Mouse (Mus musculus): Measurements from ENCODE around the gene Cacna1c. TPM values are rescaled to one million over a fixed set of nuclear protein-coding genes. Genes with fewer than 3 reads are reported as not detected.

Cacna1c gene
- polyA plus RNA-seq, 1 experiment from 2014 or later = 2.3 TPM

DNA sequence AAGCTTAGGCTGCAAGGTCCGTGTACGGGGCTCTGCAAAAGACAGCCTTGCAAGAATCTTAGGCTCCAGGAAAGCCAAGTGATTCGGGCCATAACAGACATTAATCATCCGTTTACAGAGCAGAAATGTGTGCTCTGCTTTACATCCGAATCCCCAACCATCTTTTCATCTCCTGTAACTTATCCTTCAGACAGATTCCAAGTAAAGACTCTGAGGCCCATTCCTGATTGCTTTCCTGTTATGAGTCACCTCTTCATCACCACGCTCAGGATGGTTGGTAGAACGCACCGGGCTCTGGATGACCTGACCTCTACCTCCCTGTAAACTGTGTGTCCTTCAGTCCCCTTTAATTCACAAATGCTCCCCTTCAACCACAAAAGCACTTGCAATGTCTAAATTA, 175.0 kb downstream of the Cacna1c start:
- Histone ChIP-seq H3K9ac (ENCODE audit: low read depth, low read length) (no peak overlapping the region), H3K27me3 (replicated peaks; ENCODE audit: control insufficient read depth, insufficient read depth, low read length) (no peaks in the 10 kb centered on the region), H3K4me2 (no peak overlapping the region), H3K4me3 (ENCODE audit: low read depth, low read length) (no peak overlapping the region), H3K27ac (ENCODE audit: low read depth, low read length) (no peak overlapping the region), H3K9me3 (ENCODE audit: control insufficient read depth, low read length) (no peaks in the 10 kb centered on the region), H3K4me1 (replicated peaks; ENCODE audit: control insufficient read depth, insufficient read depth, low read length) (no peaks in the 10 kb centered on the region), H3K36me3 (ENCODE audit: control insufficient read depth, insufficient read depth, low read length) (no peaks in the 10 kb centered on the region)
- ATAC-seq (replicated peaks; ENCODE audit: low FRiP score) (no peak), DNase-seq (ENCODE audit: low spot score) (no peak)
- WGBS = 64% methylated on average over 8 of the region's 8 CpGs

GRCm38 (mm10) chr6:119018956-119019355, 177.3 kb downstream of the Cacna1c start:
- Histone ChIP-seq H3K9me3 (ENCODE audit: control insufficient read depth, low read length) (no peaks in the 10 kb centered on the region), H3K9ac (ENCODE audit: low read depth, low read length) (no peak overlapping the region), H3K4me2 (no peak overlapping the region), H3K4me3 (ENCODE audit: low read depth, low read length) (no peak overlapping the region), H3K4me1 (replicated peaks; ENCODE audit: control insufficient read depth, insufficient read depth, low read length) (no peaks in the 10 kb centered on the region; the same call in 1 of the 2 replicates), H3K27ac (ENCODE audit: low read depth, low read length) (no peak overlapping the region), H3K36me3 (ENCODE audit: control insufficient read depth, insufficient read depth, low read length) (no peaks in the 10 kb centered on the region), H3K27me3 (replicated peaks; ENCODE audit: control insufficient read depth, insufficient read depth, low read length) (no peaks in the 10 kb centered on the region)
- 91% methylated on average over 6 of the region's 6 CpGs for WGBS
- DNase-seq (ENCODE audit: low spot score) (no peak), ATAC-seq (replicated peaks; ENCODE audit: low FRiP score) (no peak)

DNA sequence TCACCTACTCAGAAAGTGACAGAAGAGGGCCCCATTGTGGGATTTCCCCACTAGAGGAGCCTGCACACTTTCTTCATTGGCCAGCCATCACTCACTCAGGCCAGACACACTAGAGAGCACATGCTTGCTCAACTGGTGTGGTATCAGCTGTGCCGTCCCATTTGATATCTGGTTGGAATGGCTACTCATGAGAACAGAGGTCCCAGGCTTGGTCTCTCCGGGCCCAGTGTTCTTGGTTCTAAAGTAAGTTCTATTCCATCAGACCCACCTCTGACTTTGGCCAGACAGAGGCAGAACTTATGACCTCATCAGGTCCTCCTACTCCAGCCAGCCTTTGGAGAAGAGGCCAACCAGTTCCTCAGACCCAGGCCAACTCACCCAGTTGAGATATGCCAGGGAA, 178.0 kb downstream of the Cacna1c start:
- no peak overlapping the region for H3K27ac ChIP-seq (ENCODE audit: low read depth, low read length)
- H3K4me1 ChIP-seq (replicated peaks; ENCODE audit: control insufficient read depth, insufficient read depth, low read length) = no peaks in the 10 kb centered on the region; the same call in 1 of the 2 replicates
- no peak for ATAC-seq (replicated peaks; ENCODE audit: low FRiP score)
- WGBS = 77% methylated on average over 2 of the region's 2 CpGs
- DNase-seq (ENCODE audit: low spot score) = no peak
- H3K9me3 ChIP-seq (ENCODE audit: control insufficient read depth, low read length) = no peaks in the 10 kb centered on the region
- H3K4me3 ChIP-seq (ENCODE audit: low read depth, low read length) = no peak overlapping the region
- H3K36me3 ChIP-seq (ENCODE audit: control insufficient read depth, insufficient read depth, low read length) = no peaks in the 10 kb centered on the region
- H3K9ac ChIP-seq (ENCODE audit: low read depth, low read length) = no peak overlapping the region
- no peak overlapping the region for H3K4me2 ChIP-seq
- H3K27me3 ChIP-seq (replicated peaks; ENCODE audit: control insufficient read depth, insufficient read depth, low read length) = no peaks in the 10 kb centered on the region

DNA sequence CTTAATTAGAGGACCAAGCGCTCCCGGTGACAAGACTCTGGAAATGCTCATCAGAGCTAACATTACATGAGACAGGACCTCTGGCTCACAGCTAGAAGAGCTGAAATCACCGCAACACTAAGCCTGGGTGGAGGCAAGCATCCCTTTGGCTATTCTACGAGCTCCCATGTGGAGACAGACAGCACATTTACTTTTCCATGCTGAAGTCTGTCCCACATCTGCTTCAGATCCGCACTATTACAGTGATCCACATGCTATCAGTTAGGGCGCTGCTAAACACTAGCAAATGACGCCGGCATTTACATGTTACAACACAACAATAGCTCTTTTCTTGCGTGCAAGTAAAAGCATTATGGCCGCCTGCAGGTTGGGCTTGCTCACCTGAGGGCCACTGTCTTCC, 178.7 kb downstream of the Cacna1c start:
- no peak overlapping the region for H3K4me2 ChIP-seq
- ATAC-seq (replicated peaks; ENCODE audit: low FRiP score) = no peak
- H3K4me3 ChIP-seq (ENCODE audit: low read depth, low read length) = no peak overlapping the region

DNA sequence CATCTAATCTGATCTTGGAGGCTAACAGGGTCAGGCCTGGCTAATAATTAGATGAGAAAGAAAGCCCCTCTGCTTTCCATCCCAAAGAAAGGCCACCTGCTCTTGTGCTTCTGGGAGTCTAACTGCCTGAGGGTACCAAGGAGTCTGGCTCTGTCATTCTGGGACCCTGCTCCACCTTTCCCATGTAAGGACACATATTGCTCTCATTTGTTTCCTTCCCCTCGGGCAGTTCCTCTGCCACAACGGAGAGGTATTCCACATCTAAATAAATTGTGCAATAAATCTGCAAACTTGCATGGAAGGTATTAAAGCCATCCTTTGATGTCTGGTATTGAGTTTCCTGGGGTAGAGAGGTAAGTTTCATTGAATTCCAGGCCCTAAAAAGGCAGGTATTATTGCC, 180.9 kb downstream of the Cacna1c start:
- H3K36me3 ChIP-seq (ENCODE audit: control insufficient read depth, insufficient read depth, low read length) = no peaks in the 10 kb centered on the region
- no peak overlapping the region for H3K4me2 ChIP-seq
- H3K9ac ChIP-seq (ENCODE audit: low read depth, low read length) = no peak overlapping the region
- DNase-seq (ENCODE audit: low spot score) = no peak
- H3K27me3 ChIP-seq (replicated peaks; ENCODE audit: control insufficient read depth, insufficient read depth, low read length) = no peaks in the 10 kb centered on the region
- H3K4me3 ChIP-seq (ENCODE audit: low read depth, low read length) = no peak overlapping the region
- no peak overlapping the region for H3K27ac ChIP-seq (ENCODE audit: low read depth, low read length)
- ATAC-seq (replicated peaks; ENCODE audit: low FRiP score) = no peak
- no peaks in the 10 kb centered on the region; the same call in 1 of the 2 replicates for H3K4me1 ChIP-seq (replicated peaks; ENCODE audit: control insufficient read depth, insufficient read depth, low read length)
- WGBS = 55% methylated on average over 2 of the region's 2 CpGs
- no peaks in the 10 kb centered on the region for H3K9me3 ChIP-seq (ENCODE audit: control insufficient read depth, low read length)

More for the DNA sequence above, 178.7 kb downstream of the Cacna1c start:
- Histone ChIP-seq H3K27me3 (replicated peaks; ENCODE audit: control insufficient read depth, insufficient read depth, low read length) (no peaks in the 10 kb centered on the region), H3K9me3 (ENCODE audit: control insufficient read depth, low read length) (no peaks in the 10 kb centered on the region), H3K9ac (ENCODE audit: low read depth, low read length) (no peak overlapping the region), H3K4me1 (replicated peaks; ENCODE audit: control insufficient read depth, insufficient read depth, low read length) (no peaks in the 10 kb centered on the region; the same call in 1 of the 2 replicates), H3K27ac (ENCODE audit: low read depth, low read length) (no peak overlapping the region), H3K36me3 (ENCODE audit: control insufficient read depth, insufficient read depth, low read length) (no peaks in the 10 kb centered on the region)
- 85% methylated on average over 10 of the region's 10 CpGs for WGBS
- DNase-seq (ENCODE audit: low spot score) = no peak

GRCm38 (mm10) chr6:119013168-119014098, 182.8 kb downstream of the Cacna1c start:
- WGBS = 45% methylated on average over 13 of the region's 13 CpGs

GRCm38 (mm10) chr6:119010875-119011274, 185.3 kb downstream of the Cacna1c start:
- 80% methylated on average over 3 of the region's 3 CpGs for WGBS
- Histone ChIP-seq H3K27me3 (replicated peaks; ENCODE audit: control insufficient read depth, insufficient read depth, low read length) (no peaks in the 10 kb centered on the region), H3K4me2 (peak overlapping the region; percentile 53; the same call in 1 of the 2 replicates), H3K9me3 (ENCODE audit: control insufficient read depth, low read length) (no peaks in the 10 kb centered on the region), H3K27ac (ENCODE audit: low read depth, low read length) (no peak overlapping the region), H3K9ac (ENCODE audit: low read depth, low read length) (no peak overlapping the region), H3K4me3 (ENCODE audit: low read depth, low read length) (no peak overlapping the region), H3K36me3 (ENCODE audit: control insufficient read depth, insufficient read depth, low read length) (no peaks in the 10 kb centered on the region), H3K4me1 (replicated peaks; ENCODE audit: control insufficient read depth, insufficient read depth, low read length) (peaks cover 3% of the 10 kb centered on the region)
- ATAC-seq (replicated peaks; ENCODE audit: low FRiP score) (no peak), DNase-seq (ENCODE audit: low spot score) (no peak)

More at GRCm38 (mm10) chr6:119013168-119014098, 182.8 kb downstream of the Cacna1c start:
- Histone ChIP-seq H3K4me2 (peak overlapping the region; percentile 66), H3K27ac (ENCODE audit: low read depth, low read length) (peak overlapping the region; percentile 93), H3K9me3 (ENCODE audit: control insufficient read depth, low read length) (no peaks in the 10 kb centered on the region), H3K9ac (ENCODE audit: low read depth, low read length) (peak overlapping the region; percentile 78), H3K36me3 (ENCODE audit: control insufficient read depth, insufficient read depth, low read length) (no peaks in the 10 kb centered on the region), H3K27me3 (replicated peaks; ENCODE audit: control insufficient read depth, insufficient read depth, low read length) (no peaks in the 10 kb centered on the region), H3K4me1 (replicated peaks; ENCODE audit: control insufficient read depth, insufficient read depth, low read length) (no peaks in the 10 kb centered on the region; the same call in 1 of the 2 replicates), H3K4me3 (ENCODE audit: low read depth, low read length) (peak overlapping the region; percentile 54)
- DNase-seq (ENCODE audit: low spot score) = peak; percentile 53
- ATAC-seq (replicated peaks; ENCODE audit: low FRiP score) = peak; percentile 100

- no peaks in the 10 kb centered on the region for H3K9me3 ChIP-seq (ENCODE audit: control insufficient read depth, low read length)
- H3K27ac ChIP-seq (ENCODE audit: low read depth, low read length) = no peak overlapping the region
- WGBS = 81% methylated on average over 7 of the region's 7 CpGs
- DNase-seq (ENCODE audit: low spot score) (no peak), ATAC-seq (replicated peaks; ENCODE audit: low FRiP score) (no peak)
- peaks cover 3% of the 10 kb centered on the region; the same call in 1 of the 2 replicates for H3K4me1 ChIP-seq (replicated peaks; ENCODE audit: control insufficient read depth, insufficient read depth, low read length)
- H3K36me3 ChIP-seq (ENCODE audit: control insufficient read depth, insufficient read depth, low read length) = no peaks in the 10 kb centered on the region
- H3K27me3 ChIP-seq (replicated peaks; ENCODE audit: control insufficient read depth, insufficient read depth, low read length) = no peaks in the 10 kb centered on the region
- no peak overlapping the region for H3K9ac ChIP-seq (ENCODE audit: low read depth, low read length)
- no peak overlapping the region for H3K4me3 ChIP-seq (ENCODE audit: low read depth, low read length)
- H3K4me2 ChIP-seq = no peak overlapping the region
Observed at GRCm38 (mm10) chr6:119009526-119009925, 186.7 kb downstream of the Cacna1c start.
